Mouse (Mus musculus): ENCODE results near the gene Rasgef1b. TPM values are rescaled to one million over a fixed set of nuclear protein-coding genes. Genes with fewer than 3 reads are reported as not detected.
A peak's percentile ranks its signal among the peaks of the same experiment; 100 is the strongest.

The Rasgef1b gene
- polyA plus RNA-seq, 1 experiment from 2014 or later: 8.8 TPM

DNA sequence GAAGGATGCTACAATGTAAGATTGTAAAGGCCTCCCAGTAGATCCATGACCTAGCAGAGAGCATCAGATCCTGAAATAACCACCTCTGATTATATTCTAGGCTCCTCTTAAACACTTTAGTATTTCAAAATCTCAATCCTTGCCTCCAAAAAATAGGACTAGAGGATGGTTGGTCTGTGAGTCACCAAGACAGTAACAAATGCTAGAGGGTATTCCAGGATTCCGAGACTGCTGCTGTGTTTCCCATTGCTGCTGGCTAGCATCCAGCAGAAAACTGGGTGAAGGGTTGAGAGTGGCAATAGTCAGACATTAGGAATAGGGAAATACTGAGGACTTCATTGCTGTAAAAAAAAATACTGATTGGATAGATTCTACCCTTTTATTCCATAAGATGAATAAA is 457.3 kb downstream of the Rasgef1b start:
- H3K27ac ChIP-seq (ENCODE audit: low read depth, low read length): no peak overlapping the region
- no peaks in the 10 kb centered on the region for H3K4me1 ChIP-seq (ENCODE audit: control insufficient read depth, insufficient read depth, low read length)
- no peaks in the 10 kb centered on the region for H3K9me3 ChIP-seq (ENCODE audit: control insufficient read depth, low read length)
- H3K4me3 ChIP-seq (ENCODE audit: low read length): no peak overlapping the region
- no peak overlapping the region for H3K9ac ChIP-seq (ENCODE audit: low read depth, low read length)
- no peak overlapping the region for H3K4me2 ChIP-seq (replicated peaks; ENCODE audit: low read depth, low read length)
- no peak for ATAC-seq (ENCODE audit: low FRiP score, low TSS enrichment)
- H3K27me3 ChIP-seq (ENCODE audit: control insufficient read depth, insufficient read depth, low read length): no peaks in the 10 kb centered on the region
- no peaks in the 10 kb centered on the region for H3K36me3 ChIP-seq (ENCODE audit: control insufficient read depth, insufficient read depth, low read length)
- WGBS: 80% methylated on average over 1 of the region's 1 CpGs

DNA sequence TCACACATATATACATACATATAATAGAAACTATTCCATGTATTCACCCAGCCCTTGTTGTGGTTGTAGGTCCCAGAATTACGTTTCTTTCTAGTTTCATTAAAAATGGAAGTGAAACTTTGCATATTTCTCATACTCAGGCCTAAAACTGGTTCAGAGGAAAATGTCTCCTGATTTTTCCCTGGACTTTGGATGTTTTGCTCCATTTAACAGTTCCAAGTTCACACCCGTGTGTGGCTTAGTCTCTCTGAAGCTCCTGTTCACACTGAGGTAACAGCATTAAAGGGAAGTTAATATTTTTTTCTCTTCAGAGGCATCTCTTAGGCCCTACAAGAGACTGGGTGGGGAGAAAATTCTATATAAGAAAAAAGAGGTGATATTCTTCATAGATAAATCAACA is 459.7 kb downstream of the Rasgef1b start:
- H3K9ac ChIP-seq (ENCODE audit: low read depth, low read length): no peak overlapping the region
- WGBS: 77% methylated on average over 2 of the region's 2 CpGs
- no peaks in the 10 kb centered on the region for H3K36me3 ChIP-seq (ENCODE audit: control insufficient read depth, insufficient read depth, low read length)
- no peaks in the 10 kb centered on the region for H3K9me3 ChIP-seq (ENCODE audit: control insufficient read depth, low read length)
- no peaks in the 10 kb centered on the region for H3K4me1 ChIP-seq (ENCODE audit: control insufficient read depth, insufficient read depth, low read length)
- H3K4me3 ChIP-seq (ENCODE audit: low read length): no peak overlapping the region
- H3K27me3 ChIP-seq (ENCODE audit: control insufficient read depth, insufficient read depth, low read length): no peaks in the 10 kb centered on the region
- no peak overlapping the region for H3K4me2 ChIP-seq (replicated peaks; ENCODE audit: low read depth, low read length)
- H3K27ac ChIP-seq (ENCODE audit: low read depth, low read length): no peak overlapping the region
- no peak for ATAC-seq (ENCODE audit: low FRiP score, low TSS enrichment)

DNA sequence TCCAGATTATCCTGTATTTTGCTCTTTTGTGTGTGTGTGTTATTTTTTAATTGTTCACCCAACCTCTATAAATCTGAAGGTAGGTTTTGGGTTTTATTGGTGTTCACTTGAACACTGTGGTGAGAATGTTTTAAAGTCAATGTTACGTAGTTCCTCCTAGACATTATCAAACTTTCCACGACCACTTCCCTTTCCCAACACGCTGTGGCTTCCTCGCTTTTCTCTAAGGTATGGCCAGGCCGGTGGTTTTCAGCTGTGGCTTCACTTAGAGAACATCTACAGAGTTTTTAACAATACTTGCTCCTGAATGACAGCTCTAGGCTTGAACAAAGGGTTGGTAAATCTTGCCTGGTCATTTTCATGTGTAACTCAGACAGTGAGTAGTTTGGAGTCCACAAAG is 461.5 kb downstream of the Rasgef1b start:
- Histone ChIP-seq H3K27ac (ENCODE audit: low read depth, low read length) (no peak overlapping the region), H3K36me3 (ENCODE audit: control insufficient read depth, insufficient read depth, low read length) (no peaks in the 10 kb centered on the region), H3K4me1 (ENCODE audit: control insufficient read depth, insufficient read depth, low read length) (no peaks in the 10 kb centered on the region), H3K9ac (ENCODE audit: low read depth, low read length) (no peak overlapping the region), H3K27me3 (ENCODE audit: control insufficient read depth, insufficient read depth, low read length) (no peaks in the 10 kb centered on the region), H3K4me3 (ENCODE audit: low read length) (no peak overlapping the region), H3K9me3 (ENCODE audit: control insufficient read depth, low read length) (no peaks in the 10 kb centered on the region), H3K4me2 (replicated peaks; ENCODE audit: low read depth, low read length) (no peak overlapping the region)
- 86% methylated on average over 5 of the region's 5 CpGs for WGBS
- ATAC-seq (ENCODE audit: low FRiP score, low TSS enrichment): no peak

DNA sequence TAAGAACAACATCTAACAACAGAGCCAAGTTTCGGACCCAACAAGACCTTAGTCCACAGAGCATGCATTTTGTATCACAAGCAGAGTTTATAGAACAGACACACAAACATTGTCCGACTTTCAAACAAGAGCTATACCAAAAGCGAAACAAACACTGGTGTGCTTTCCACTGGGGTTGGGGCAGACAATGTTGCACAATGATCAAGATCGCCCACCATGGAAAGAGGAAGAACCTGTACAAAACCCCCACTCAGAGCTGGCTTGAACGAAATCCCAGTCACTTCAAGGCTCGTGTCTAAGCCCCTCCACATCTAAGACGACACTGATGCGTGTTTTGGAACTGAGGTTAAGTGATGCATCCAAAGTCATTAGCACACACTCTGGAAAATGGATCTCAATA is 462.6 kb downstream of the Rasgef1b start:
- H3K4me3 ChIP-seq (ENCODE audit: low read length): no peak overlapping the region
- H3K9me3 ChIP-seq (ENCODE audit: control insufficient read depth, low read length): no peaks in the 10 kb centered on the region
- no peak overlapping the region for H3K27ac ChIP-seq (ENCODE audit: low read depth, low read length)
- H3K9ac ChIP-seq (ENCODE audit: low read depth, low read length): no peak overlapping the region
- H3K4me1 ChIP-seq (ENCODE audit: control insufficient read depth, insufficient read depth, low read length): no peaks in the 10 kb centered on the region
- H3K36me3 ChIP-seq (ENCODE audit: control insufficient read depth, insufficient read depth, low read length): no peaks in the 10 kb centered on the region
- no peaks in the 10 kb centered on the region for H3K27me3 ChIP-seq (ENCODE audit: control insufficient read depth, insufficient read depth, low read length)
- ATAC-seq (ENCODE audit: low FRiP score, low TSS enrichment): no peak
- WGBS: 91% methylated on average over 8 of the region's 8 CpGs
- H3K4me2 ChIP-seq (replicated peaks; ENCODE audit: low read depth, low read length): no peak overlapping the region

DNA sequence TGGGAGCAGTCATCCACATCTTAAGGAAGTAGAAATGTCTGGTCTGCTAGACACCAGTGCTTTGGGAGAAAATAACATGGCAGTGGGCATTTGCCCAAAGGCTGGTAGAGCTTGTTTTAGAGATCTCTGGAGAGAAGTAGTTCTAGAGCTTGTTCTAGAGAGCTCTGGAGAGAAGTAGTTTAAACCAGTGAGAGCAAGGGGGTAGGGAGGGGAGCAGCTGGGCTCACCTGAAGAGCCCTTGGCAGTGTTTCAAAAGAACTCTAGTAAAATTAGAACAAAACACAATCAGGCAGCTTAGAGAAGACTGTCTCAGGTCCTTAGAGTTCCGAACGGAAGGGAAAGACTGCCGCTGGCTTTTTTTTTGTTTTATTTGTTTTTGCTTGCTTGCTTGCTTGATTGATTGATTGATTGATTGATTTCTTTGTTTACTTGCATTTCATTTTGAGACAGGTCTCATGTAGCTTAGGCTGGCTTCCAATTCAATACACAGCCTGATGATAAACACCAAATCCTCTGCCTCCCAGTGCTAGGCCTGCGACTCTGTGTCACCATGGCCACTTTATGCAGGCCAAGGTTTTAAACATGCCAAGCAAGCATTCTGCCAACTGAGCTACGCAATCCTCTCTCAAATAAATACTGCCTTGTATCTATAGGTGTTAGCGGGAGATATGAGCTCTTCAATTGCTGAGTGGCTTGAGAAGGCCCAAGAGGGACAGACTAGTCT is 466.5 kb downstream of the Rasgef1b start:
- Histone ChIP-seq H3K27ac (ENCODE audit: low read depth, low read length) (no peak overlapping the region), H3K9ac (ENCODE audit: low read depth, low read length) (no peak overlapping the region), H3K4me2 (replicated peaks; ENCODE audit: low read depth, low read length) (no peak overlapping the region), H3K27me3 (ENCODE audit: control insufficient read depth, insufficient read depth, low read length) (no peaks in the 10 kb centered on the region), H3K9me3 (ENCODE audit: control insufficient read depth, low read length) (no peaks in the 10 kb centered on the region), H3K4me3 (ENCODE audit: low read length) (no peak overlapping the region), H3K36me3 (ENCODE audit: control insufficient read depth, insufficient read depth, low read length) (no peaks in the 10 kb centered on the region), H3K4me1 (ENCODE audit: control insufficient read depth, insufficient read depth, low read length) (0 out of 2 replicates have a peak, but pooled peaks cover 8% of the 10 kb centered on the region)
- ATAC-seq (ENCODE audit: low FRiP score, low TSS enrichment): no peak
- WGBS: 78% methylated on average over 6 of the region's 6 CpGs

DNA sequence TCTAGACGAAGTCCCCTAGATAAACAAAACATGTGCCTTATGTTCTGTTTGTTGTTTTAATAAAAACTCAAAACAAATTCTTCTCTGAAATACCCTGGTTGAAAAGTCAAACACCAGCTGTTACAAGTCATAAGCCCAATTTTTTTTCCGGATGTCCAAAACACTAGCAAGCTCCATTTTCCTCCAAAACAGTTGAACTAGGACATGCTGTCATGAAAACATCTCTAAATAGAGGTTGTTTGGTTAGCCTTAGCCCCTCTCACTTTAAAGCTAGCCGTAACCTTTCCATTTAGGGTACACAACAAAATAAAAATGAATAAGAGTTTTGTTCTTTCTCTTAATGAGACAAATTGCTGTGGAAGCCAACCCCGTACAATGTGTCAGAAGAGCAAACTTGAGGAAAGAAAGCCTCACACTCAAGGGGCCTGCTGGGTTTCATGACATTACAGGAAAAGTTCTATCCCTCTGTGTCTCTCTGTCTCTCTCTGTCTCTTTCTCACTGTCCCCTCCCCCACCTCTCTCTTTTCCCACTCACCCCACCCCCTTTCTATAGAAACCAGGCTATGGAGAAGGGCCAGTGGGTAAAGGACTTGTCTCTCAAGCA is 467.6 kb downstream of the Rasgef1b start:
- no peak for ATAC-seq (ENCODE audit: low FRiP score, low TSS enrichment)
- Histone ChIP-seq H3K9ac (ENCODE audit: low read depth, low read length) (no peak overlapping the region), H3K4me1 (ENCODE audit: control insufficient read depth, insufficient read depth, low read length) (0 out of 2 replicates have a peak, but pooled peaks cover 8% of the 10 kb centered on the region), H3K27me3 (ENCODE audit: control insufficient read depth, insufficient read depth, low read length) (no peaks in the 10 kb centered on the region), H3K9me3 (ENCODE audit: control insufficient read depth, low read length) (no peaks in the 10 kb centered on the region), H3K4me2 (replicated peaks; ENCODE audit: low read depth, low read length) (no peak overlapping the region), H3K4me3 (ENCODE audit: low read length) (no peak overlapping the region), H3K36me3 (ENCODE audit: control insufficient read depth, insufficient read depth, low read length) (no peaks in the 10 kb centered on the region), H3K27ac (ENCODE audit: low read depth, low read length) (no peak overlapping the region)
- 68% methylated on average over 4 of the region's 4 CpGs for WGBS

DNA sequence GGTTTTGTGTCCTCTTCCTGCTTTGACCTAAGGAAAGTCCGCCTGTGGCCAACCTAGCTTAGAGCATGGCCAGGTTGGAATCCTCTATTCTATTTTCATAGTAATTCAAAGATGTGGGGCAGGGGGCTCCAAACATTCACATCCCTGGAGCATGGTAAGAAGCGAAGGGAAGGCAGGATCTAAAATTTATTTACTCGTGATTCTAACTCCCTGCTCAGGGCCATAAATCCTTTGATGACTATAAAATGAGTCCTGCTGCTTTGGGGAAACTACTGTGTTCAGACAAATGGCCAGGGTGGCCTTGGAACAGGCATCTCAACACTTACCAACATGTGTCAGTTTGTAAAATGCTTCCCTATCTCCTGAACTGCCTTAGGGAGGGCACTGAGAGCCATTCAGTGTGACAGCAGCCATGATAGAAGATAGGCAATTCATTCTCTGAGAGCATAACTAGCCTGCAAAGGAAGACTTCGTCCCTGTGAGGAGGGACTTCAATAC is 470.8 kb downstream of the Rasgef1b start:
- Histone ChIP-seq H3K36me3 (ENCODE audit: control insufficient read depth, insufficient read depth, low read length) (no peaks in the 10 kb centered on the region), H3K4me3 (ENCODE audit: low read length) (no peak overlapping the region), H3K27me3 (ENCODE audit: control insufficient read depth, insufficient read depth, low read length) (no peaks in the 10 kb centered on the region; the same call in 1 of the 2 replicates), H3K4me2 (replicated peaks; ENCODE audit: low read depth, low read length) (no peak overlapping the region), H3K4me1 (ENCODE audit: control insufficient read depth, insufficient read depth, low read length) (0 out of 2 replicates have a peak, but pooled peaks cover 10% of the 10 kb centered on the region), H3K9ac (ENCODE audit: low read depth, low read length) (no peak overlapping the region), H3K27ac (ENCODE audit: low read depth, low read length) (no peak overlapping the region), H3K9me3 (ENCODE audit: control insufficient read depth, low read length) (no peaks in the 10 kb centered on the region)
- whole genome bisulfite sequencing: 32% methylated on average over 4 of the region's 4 CpGs
- ATAC-seq (ENCODE audit: low FRiP score, low TSS enrichment): no peak

DNA sequence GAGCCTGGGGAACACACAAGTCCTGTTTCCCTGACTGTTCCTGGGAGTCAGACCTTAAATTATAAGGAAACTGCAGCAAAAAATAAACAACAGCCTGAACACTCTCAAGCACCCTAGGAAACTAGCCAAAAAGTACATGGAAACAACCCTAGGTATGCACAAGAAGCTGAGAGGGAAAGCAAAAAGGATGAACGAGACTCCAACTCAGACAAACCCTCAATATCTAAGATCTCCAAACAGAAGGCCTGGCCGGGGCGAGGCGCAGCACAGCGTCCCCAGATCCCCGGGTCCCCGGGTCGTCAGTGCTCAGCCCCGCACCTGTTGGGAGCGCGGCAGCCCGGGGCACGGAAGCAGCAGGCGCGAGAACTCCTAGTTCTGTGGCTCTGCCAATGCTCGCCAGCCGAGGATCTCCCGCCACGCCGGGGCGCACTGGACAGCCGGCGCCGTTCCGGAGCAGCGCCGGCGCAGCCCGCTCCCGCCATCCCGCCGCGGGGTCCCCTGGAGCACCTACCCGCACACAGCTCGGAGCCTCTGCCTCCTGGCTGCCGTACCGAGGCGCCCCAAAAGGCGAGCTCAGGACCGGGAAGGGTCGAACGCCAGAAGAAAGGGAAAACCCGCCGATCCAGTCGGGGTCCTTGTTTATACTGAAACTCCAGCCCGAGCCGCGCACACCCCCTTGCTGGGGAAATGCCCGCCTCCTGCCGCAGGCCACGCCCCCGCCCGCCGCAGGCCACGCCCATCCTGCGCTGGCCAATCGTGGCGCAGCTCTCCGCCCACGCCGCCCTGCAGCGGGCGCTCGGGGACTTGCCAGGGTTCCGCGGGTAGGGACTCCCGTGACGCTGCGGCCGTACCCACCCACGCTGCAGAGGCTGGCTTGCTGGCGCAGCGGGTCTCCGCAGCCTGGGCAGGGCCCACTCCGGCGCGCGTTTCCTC is 476.4 kb downstream of the Rasgef1b start:
- WGBS: 1% methylated on average over 76 of the region's 78 CpGs
- ATAC-seq (ENCODE audit: low FRiP score, low TSS enrichment): peak; percentile 94

More for the DNA sequence above, 476.4 kb downstream of the Rasgef1b start:
- H3K27me3 ChIP-seq (ENCODE audit: control insufficient read depth, insufficient read depth, low read length): no peaks in the 10 kb centered on the region; the same call in 1 of the 2 replicates
- no peaks in the 10 kb centered on the region for H3K9me3 ChIP-seq (ENCODE audit: control insufficient read depth, low read length)
- H3K4me3 ChIP-seq (ENCODE audit: low read length): peak overlapping the region; percentile 51
- peaks cover 10% of the 10 kb centered on the region; the same call in 1 of the 2 replicates for H3K4me1 ChIP-seq (ENCODE audit: control insufficient read depth, insufficient read depth, low read length)
- H3K4me2 ChIP-seq (replicated peaks; ENCODE audit: low read depth, low read length): peak overlapping the region; percentile 83
- H3K9ac ChIP-seq (ENCODE audit: low read depth, low read length): peak overlapping the region; percentile 71
- H3K27ac ChIP-seq (ENCODE audit: low read depth, low read length): peak overlapping the region; percentile 56
- no peaks in the 10 kb centered on the region for H3K36me3 ChIP-seq (ENCODE audit: control insufficient read depth, insufficient read depth, low read length)

Measured in kidney, embryonic 14.5 days (tissue).